Mouse (Mus musculus) left cerebral cortex, postnatal 14 days (tissue): ENCODE data around the gene 4930438A08Rik. TPM values are rescaled to one million over a fixed set of nuclear protein-coding genes. Genes with fewer than 3 reads are reported as not detected.
A peak's percentile ranks its signal among the peaks of the same experiment; 100 is the strongest.
"Not testable (repeated sequence)": the region's sequence is repeated elsewhere in the genome, so short reads cannot be mapped to it uniquely, and the experiment has no call there.

Source experiments
- DNase-seq, 2 experiments: peaks; one replicate each; pipeline ENCODE4 v3.0.0; 2021 to 2022; ENCODE audit warnings: low spot score in 2 of 2, mixed read lengths in 1 of 2
- intact Hi-C: fragments of 180-260 bp; cut with DNase I; formaldehyde crosslinking; loops from one replicate; pipeline ENCODE4 v1.15.1; 2025
- total RNA-seq, 2 experiments: library from RNA; stranded (reverse); gene quantifications; 2 replicates each; pipeline ENCODE4 v1.2.3; 2021

The 4930438A08Rik gene
- total RNA-seq, 2 experiments from 2014 or later: not detected

DNA sequence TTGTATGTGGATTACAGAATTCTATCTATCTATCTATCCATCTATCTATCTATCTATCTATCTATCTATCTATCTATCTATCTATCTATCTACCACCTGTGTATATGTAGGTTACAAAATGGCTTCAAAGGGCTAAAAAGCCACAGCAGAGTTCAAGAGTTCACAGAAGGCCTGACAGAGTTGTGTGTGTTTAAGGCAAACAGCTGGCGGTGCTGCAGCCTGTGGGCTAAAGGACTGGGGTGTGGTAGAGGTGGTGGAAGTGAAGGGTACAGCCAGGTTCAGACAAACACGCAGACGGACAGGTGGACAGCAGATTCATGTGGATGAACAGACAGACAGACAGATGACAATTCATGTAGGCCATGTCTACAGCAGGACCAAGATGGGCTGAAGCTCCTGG, 6.3 kb upstream of the 4930438A08Rik start:
- no peak for DNase-seq
- intact Hi-C loops: no loop called here

DNA sequence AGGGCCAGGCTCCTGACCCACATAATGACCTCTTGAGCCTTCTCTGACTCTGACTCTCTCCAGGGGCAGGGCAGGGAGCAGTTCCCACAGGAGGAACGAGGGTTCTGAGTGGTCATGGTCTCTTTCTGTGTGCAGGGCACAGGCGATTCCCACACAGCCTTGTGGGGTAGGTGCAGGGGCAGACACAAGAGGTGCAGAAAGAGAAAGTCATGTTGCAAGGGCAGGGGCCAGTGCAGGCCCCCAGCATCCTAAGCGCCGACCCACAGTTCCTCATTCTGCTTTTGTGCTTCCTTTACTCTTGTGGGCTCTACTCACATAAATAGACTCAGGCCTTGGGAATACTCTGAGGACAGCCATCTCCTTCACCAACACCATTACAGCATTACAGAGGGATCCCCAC, 1.2 kb downstream of the 4930438A08Rik start:
- DNase-seq: no peak
- intact Hi-C loops: no loop called here

DNA sequence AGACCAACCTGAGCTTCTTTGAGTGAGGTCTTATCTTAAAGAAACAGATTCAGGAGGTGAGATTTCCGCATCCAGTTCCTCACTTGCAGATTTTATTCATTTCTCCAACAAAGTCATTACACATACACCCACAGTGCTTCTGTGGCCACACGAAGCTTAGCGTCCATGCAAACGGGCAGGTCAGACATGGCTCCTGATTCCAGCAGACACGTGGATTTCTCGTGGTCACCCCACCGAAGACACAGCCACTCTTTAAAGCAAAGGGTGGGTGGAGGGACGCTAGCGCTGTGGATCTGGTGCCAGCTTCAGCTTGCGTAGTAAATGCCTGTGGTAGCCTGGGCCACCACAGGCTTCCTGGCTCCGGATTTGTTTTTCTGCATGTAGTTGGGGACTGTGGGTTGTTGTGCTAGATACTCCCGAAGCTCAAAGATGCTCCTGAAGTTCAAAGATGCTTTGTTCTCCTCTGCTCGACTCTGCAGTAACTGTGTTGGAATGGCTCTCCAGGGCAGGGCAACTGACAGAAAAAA, 7.4 kb downstream of the 4930438A08Rik start:
- intact Hi-C loops: no loop called here
- DNase-seq: no peak

DNA sequence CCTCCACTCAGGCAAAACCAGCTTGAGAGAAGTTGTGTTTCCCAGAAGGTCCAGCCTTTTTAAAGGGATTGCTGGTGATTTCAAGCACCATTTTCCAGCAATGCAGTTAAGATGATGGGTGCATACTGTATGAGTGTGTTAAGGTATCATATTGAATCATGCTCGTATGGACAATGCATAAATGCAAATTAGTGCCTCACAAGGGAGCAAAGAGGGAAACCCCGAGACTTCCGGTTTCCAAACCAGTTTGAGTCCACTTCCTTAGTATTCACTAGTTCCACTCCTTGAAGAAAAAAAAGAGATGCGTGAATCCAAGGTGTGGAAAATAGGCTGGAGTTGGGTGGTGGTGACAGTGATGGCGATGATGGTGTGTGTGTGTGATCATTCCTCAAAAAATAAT, 7.9 kb downstream of the 4930438A08Rik start:
- intact Hi-C loops: no loop called here
- DNase-seq: no peak

DNA sequence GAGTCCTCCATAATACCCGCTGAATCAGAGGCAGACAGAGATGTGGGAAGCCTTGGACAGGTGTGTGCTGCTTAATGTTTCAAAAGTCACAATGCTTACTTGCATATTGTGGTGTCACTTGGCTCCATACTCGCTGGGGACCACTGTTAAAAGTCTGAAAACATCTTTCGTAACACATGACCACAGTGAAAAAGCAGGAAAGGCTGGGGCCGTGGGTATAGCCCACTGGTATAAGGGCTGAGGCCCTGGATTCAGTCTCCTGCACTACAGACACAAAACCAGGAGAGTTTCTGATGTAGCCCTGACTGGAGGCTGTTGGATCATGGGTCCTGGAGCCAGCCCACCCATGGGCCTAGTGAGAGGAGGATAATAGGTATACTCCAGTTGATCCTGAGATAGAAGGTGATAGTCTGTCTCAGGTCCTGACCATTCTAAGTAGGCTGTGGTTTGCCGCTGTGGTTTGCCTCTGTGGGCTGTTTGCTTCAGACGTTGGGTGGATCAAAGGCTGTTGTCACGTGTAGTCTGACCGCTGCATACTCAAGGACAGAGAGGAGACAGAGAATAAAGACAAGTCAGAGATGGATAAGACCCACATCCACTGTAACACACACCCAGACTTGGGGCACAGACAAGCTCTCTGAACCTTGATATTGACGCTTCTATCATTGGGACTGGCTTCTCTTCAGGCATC, 15.5 kb downstream of the 4930438A08Rik start:
- intact Hi-C loops: no loop called here
- no peak for DNase-seq

- DNase-seq: no peak
- intact Hi-C loops: no loop called here
Observed at GRCm38 (mm10) chr11:58290812-58291211, 16.2 kb downstream of the 4930438A08Rik start.

DNA sequence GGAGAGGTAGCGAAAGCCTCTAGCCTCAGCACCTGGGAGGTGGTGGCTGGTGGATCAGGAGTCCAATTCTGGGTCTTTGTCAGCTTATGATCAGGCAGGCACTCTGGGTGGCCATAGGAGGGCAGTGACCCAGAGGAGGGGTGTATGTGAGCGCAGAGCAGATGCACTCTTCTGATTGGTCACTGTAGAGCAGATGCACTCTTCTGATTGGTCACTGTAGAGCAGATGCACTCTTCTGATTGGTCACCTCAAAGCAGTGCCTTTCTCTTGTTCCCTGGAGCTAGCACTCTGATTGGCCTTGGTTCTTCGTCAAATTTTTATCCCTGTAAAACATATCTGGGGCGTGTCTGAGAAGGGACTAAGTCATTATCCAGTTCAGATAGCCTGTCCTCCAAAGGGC, 18.2 kb downstream of the 4930438A08Rik start:
- DNase-seq: no peak
- intact Hi-C loops: no loop called here

- no peak for DNase-seq
- intact Hi-C loops: no loop called here
Observed at GRCm38 (mm10) chr11:58297396-58297795, 22.8 kb downstream of the 4930438A08Rik start.

DNA sequence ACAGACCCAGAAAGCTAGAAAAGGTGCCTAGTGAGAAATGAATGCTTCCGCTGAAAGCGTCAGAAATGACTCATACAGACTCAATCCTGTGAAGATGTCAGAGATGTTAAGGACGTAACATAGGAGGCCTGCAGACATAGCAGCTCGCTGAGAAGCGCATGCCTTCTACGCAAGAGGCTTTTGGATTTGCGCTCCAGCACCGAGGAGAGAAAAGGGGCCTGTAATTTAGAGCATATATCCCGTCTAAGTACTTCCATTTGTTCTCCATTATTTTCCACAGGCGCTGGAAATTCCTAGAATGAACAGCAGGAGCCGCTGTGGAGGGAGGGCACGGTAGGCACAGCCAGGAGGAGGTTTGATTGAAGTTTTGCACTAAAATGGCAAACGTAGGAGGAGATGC, 26.5 kb downstream of the 4930438A08Rik start:
- DNase-seq: peak; percentile 78 to 80
- intact Hi-C loops: loop anchor here (5.0 kb wide), 1 partner anchor 129 kb away; the partner anchor contains the start of gene Mrpl22

GRCm38 (mm10) chr11:58301837-58302754, 27.5 kb downstream of the 4930438A08Rik start:
- peak; percentile 96 to 99 for DNase-seq

DNA sequence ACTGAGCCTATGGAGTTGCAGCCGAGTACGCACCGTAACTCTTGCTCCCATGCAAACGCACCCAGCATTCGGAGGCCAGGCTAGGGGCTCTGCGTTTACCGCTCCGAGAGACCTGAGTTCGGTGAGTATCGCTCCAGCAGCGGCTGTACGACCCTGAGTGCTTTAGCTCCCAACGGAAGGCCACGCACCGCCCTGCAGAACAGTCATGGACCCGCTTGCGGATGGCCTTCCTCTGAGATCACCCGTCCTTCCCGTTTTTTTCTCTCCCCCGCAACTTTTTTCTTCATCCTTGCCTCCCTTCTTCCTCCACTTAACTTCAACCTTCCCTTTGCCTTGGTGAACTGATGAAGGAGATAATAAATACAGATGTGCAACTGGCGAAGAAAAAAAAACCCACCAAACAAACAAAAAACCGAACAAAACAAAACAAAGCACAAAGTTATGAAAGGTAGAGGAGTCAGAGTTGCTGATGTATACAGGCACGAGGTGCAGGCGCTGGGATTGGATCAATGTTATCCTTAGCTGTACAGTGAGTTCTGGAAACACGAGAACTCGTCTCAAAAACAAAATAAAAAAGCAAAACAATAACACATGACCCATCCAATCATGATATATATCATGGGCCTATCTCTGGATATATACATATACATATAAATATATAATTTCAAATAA, 28.3 kb downstream of the 4930438A08Rik start:
- DNase-seq: no peak
- intact Hi-C loops: loop anchor here (5.0 kb wide), 1 partner anchor 131 kb away; the partner anchor contains the start of gene Mrpl22

More at GRCm38 (mm10) chr11:58301837-58302754, 27.5 kb downstream of the 4930438A08Rik start:
- intact Hi-C loops: loop anchor here (5.0 kb wide), 1 partner anchor 130 kb away; the partner anchor contains the start of gene Mrpl22

DNA sequence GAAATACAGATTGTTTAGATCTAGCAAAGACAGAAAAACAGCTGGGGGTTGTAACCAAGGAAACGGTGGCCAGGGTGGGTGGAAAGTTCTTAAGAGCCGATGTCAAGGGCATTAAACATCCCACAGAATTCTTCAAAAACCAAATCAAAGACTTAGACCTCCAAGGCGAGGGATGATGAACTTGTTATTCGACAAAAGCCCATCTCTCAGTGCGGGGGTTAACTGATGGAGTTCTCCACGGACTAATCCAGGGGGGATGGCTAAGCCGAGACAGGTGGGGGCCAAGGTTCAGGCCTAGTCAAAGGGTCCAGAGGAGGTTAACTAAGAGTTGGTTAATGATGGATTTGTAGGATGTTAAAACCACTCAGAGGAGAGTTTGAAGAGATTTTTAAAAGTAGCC, 29.0 kb downstream of the 4930438A08Rik start:
- intact Hi-C loops: loop anchor here (5.0 kb wide), 1 partner anchor 131 kb away; the partner anchor contains the start of gene Mrpl22
- DNase-seq: no peak

DNA sequence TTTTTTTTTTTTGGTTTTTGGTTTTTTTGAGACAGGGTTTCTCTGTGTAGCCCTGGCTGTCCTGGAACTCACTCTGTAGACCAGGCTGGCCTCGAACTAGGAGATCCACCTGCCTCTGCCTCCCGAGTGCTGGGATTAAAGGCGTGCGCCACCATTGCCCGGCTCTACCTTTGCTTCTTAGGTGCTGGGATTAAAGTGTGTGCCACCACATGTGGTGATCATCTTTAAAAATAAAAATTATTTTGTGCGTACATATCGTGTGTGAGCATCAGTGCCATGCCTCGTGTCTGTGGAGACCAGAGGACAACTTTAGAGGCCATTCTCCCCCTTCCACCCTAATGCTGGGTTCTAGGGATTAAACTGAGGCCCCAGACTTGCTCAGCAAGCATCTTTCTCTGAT, 30.7 kb downstream of the 4930438A08Rik start:
- DNase-seq, intact Hi-C loops: not testable (repeated sequence)

DNA sequence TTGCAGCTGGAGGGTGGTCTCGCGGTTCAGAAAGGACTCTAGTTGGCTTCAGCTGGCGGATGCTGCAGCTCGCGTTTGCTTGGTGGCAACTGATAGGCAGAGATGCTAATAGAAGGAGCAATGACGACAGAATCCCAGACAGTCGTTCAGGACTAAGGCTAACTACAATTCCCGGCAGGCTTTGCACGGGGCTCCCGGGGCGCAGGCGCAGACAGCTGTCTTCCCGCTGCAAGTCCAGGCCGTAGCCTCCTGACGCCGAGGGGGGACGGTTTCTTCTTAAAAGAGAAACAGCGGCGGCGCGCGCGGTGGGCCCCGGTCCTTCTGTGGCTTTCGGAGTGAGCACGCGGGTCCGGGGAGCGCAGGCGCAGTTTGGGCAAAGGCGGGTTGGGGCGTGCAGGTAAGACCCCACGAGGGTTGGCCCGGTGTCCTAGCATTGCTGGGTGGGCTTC, 32.3 kb downstream of the 4930438A08Rik start, which contains the start of gene Zfp692:
Gene Zfp692, plus strand, starts transcription at position 210 of the 449 bp plus-strand sequence.
- DNase-seq: peak; percentile 97 to 98
- intact Hi-C loops: no loop called here

DNA sequence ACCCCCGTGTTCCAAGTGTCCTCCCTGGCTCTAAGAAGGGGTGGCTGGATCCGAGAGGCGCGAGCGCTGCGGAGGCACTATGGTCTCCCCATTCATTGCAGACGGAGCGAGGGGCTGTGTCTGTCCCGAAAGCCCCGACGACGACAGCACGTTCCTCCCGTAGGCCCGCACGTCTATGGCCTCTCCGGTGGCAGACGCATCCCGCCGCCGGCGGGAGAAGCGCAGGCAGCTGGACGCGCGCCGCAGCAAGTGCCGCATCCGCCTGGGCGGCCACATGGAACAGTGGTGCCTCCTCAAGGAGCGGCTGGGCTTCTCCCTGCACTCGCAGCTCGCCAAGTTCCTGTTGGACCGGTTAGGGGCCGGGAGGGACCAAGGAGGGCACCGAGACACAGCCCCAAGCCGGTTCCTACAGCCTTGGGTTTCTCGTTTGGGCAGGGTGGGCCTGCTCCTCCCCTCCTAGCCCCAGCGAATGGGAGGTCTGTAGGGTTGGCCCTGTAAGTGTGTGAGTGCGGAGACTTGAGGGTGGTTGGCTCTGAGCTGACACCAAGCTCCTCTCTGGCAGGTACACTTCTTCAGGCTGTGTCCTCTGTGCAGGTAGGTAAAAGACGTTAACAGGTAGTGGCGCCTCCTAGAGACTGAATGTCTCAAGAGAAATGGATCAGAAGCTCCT, 32.9 kb downstream of the 4930438A08Rik start:
- peak; percentile 33 to 52 for DNase-seq
- intact Hi-C loops: no loop called here

DNA sequence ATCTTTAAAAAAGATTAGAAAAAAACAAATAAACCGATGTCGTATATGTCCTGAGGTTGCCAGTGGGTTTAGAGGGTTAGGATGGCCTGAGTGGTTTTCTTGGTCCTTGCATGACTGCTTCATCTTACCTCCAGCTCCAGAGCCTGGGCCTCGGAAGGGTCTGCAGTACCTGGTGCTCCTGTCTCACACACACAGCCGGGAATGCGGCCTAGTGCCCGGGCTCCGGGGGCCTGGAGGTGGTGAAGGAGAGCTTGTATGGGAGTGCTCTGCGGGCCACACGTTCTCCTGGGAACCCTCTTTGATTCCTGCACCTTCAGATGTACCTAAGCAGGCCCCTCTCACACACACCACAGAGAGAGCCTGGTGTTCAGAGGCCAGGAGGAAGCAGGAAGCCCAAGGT, 34.1 kb downstream of the 4930438A08Rik start:
- DNase-seq: no peak
- intact Hi-C loops: no loop called here

GRCm38 (mm10) chr11:58314069-58314468, 39.5 kb downstream of the 4930438A08Rik start:
- DNase-seq: peak in 1 of 2 experiments; percentile 52

GRCm38 (mm10) chr11:58315536-58316168, 41.1 kb downstream of the 4930438A08Rik start:
- intact Hi-C loops: no loop called here
- DNase-seq: no peak

More at GRCm38 (mm10) chr11:58314069-58314468, 39.5 kb downstream of the 4930438A08Rik start:
- intact Hi-C loops: no loop called here
